Mouse (Mus musculus) hindbrain, embryonic 11.5 days (tissue): ENCODE measurements around the gene Gm10961. TPM values are rescaled to one million over a fixed set of nuclear protein-coding genes. Genes with fewer than 3 reads are reported as not detected.

Experiments
- ATAC-seq: fragments of 200-750 bp; cut with Nextera tagmentation; 2 replicates; pipeline ENCODE4 v1.8.0; 2017; ENCODE audit warnings: mild to moderate bottlenecking, moderate TSS enrichment, moderate library complexity; ENCODE audit not compliant: low FRiP score
- DNase-seq: peaks from one replicate; pipeline ENCODE4 v3.0.0-alpha.2; 2015; ENCODE audit warnings: low spot score
- H3K27ac ChIP-seq: fragments of 300-500 bp; sonication (generic); 2 replicates; pipeline ENCODE4 v1.5.1; 2014; ENCODE audit warnings: mild to moderate bottlenecking, low read depth, low read length
- H3K27me3 ChIP-seq: fragments of 300-500 bp; sonication (generic); 2 replicates; pipeline ENCODE4 v1.6.1; 2014; ENCODE audit warnings: mild to moderate bottlenecking, low read length, moderate library complexity, mixed read lengths; ENCODE audit not compliant: control insufficient read depth, insufficient read depth
- H3K36me3 ChIP-seq: fragments of 300-500 bp; sonication (generic); 2 replicates; pipeline ENCODE4 v1.6.1; 2014; ENCODE audit warnings: mild to moderate bottlenecking, low read length, moderate library complexity, mixed read lengths; ENCODE audit not compliant: control insufficient read depth, insufficient read depth
- H3K4me1 ChIP-seq: fragments of 300-500 bp; sonication (generic); replicated peaks from 2 replicates; pipeline ENCODE4 v1.6.1; 2014; ENCODE audit warnings: low read length, mixed read lengths; ENCODE audit not compliant: control insufficient read depth, insufficient read depth
- H3K4me2 ChIP-seq: fragments of 300-500 bp; sonication (generic); replicated peaks from 2 replicates; pipeline ENCODE4 v1.6.1; 2014; ENCODE audit warnings: mild to moderate bottlenecking, low read depth, low read length
- H3K4me3 ChIP-seq: fragments of 300-500 bp; sonication (generic); 2 replicates; pipeline ENCODE4 v1.5.1; 2014; ENCODE audit warnings: low read depth, low read length
- H3K9ac ChIP-seq: fragments of 300-500 bp; sonication (generic); 2 replicates; pipeline ENCODE4 v1.6.1; 2014; ENCODE audit warnings: low read depth, low read length
- H3K9me3 ChIP-seq: fragments of 300-500 bp; sonication (generic); 2 replicates; pipeline ENCODE4 v1.6.1; 2016; ENCODE audit warnings: low read length; ENCODE audit not compliant: control insufficient read depth
- WGBS: fragments of 180-500 bp; shearing (Covaris S2); extraction: QIAGEN DNeasy Blood & Tissue Kit; methylation state at CpG from one replicate; pipeline ENCODE4 v1.1.7; 2014; 5-methylcytosine and 5-hydroxymethylcytosine counted together
- polyA plus RNA-seq: library from polyadenylated mRNA; unstranded; fragments of >200 nt; fragmentation: Nextera tagmentation; extraction: Ambion mirVana; gene quantifications from 2 replicates; pipeline ENCODE4 v1.2.1, GENCODE M21; 2014

Gene Gm10961
- polyA plus RNA-seq, 1 experiment from 2014 or later: not detected

DNA sequence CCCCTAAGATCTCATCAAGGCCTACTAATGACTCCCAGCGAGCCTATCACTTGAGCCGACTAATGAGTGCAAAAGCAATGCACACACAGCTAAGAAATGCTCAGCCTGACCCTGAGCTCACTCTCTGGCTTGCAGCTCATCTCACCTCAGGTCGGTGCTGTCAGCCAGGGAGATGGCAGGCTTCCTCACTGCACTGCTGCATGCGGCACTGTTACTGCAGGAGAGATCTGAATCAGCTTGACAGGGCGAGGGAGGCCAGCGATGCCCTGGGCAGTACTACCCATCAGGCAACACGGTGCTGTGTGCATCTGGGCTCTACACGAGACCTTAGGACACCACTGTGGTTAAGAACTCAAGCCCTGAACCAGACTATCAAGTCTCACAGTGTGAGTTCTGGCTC is 5.6 kb upstream of the Gm10961 start:
- Histone ChIP-seq H3K9ac (no peak overlapping the region), H3K4me3 (no peak overlapping the region), H3K27me3 (no peaks in the 10 kb centered on the region), H3K9me3 (no peaks in the 10 kb centered on the region), H3K4me1 (no peaks in the 10 kb centered on the region), H3K27ac (no peak overlapping the region), H3K36me3 (peaks cover 31% of the 10 kb centered on the region), H3K4me2 (no peak overlapping the region)
- DNase-seq (no peak), ATAC-seq (no peak)
- 94% methylated on average over 8 of the region's 8 CpGs for WGBS

DNA sequence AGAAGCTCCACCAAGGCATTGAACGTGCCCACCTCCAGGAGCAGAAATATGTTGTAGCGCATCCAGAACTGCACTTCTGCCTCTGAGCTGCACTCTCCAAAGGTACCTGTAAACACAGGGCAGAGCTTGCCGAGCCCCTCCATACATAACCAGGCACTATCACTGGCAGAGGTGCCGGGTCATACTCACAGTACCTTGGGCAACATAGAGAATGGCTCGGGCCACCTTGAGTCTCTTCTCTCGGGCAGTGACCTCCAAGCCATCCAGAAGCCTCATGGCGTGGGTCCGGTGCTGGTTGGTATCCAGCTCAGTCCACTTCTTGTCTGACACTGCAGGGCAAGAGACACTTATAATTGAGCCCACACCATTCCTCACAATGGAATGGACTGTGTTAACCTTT is 4.4 kb upstream of the Gm10961 start:
- WGBS: 96% methylated on average over 8 of the region's 8 CpGs
- no peak overlapping the region for H3K4me2 ChIP-seq
- H3K4me3 ChIP-seq: no peak overlapping the region
- ATAC-seq: no peak
- DNase-seq: no peak
- H3K4me1 ChIP-seq: no peaks in the 10 kb centered on the region
- no peak overlapping the region for H3K27ac ChIP-seq
- peaks cover 25% of the 10 kb centered on the region for H3K36me3 ChIP-seq
- H3K9me3 ChIP-seq: no peaks in the 10 kb centered on the region
- H3K27me3 ChIP-seq: no peaks in the 10 kb centered on the region
- no peak overlapping the region for H3K9ac ChIP-seq

DNA sequence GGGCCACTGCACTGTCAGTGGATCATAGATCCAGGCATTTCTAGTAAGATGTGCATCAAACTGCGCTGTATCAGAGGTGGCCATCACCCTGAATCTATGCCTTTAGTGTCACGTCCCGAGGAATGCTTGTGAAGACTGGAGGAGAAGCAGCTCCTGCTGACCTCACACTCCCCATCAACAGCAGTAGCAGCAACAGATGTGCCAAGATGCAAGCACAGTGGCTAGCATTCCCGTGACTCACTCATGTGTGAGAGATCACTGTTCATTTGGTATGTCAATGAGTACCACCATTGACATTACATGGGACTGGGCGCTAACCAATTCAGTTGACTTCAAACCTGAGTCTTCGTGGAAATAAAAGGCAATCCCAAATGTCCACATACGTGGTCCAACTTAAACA is 3.5 kb upstream of the Gm10961 start:
- ATAC-seq (no peak), DNase-seq (no peak)
- Histone ChIP-seq H3K4me2 (no peak overlapping the region), H3K4me1 (no peaks in the 10 kb centered on the region), H3K36me3 (peaks cover 23% of the 10 kb centered on the region), H3K4me3 (no peak overlapping the region), H3K9me3 (no peaks in the 10 kb centered on the region), H3K27ac (no peak overlapping the region), H3K27me3 (no peaks in the 10 kb centered on the region), H3K9ac (no peak overlapping the region)
- WGBS: 90% methylated on average over 7 of the region's 7 CpGs

DNA sequence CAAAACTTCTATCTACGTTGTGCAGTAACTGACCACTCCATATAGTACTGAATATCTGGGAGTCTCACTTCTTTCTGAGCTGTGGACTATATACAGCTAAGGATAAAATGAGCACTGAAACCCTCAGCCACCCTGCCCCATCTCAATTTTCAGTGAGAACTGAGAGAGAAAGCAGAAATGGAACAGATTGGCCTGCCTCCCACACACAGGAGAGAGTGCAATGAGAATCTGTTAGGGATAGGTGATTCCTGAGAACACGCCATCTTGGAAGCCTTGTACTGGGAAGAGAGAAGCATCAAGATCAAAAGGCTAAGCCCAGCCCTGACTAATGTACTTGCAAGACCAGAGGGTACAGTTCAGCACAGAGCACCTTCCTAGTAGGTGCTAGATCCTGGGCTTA is 2.6 kb upstream of the Gm10961 start:
- ATAC-seq: no peak
- WGBS: 94% methylated on average over 2 of the region's 2 CpGs
- no peak overlapping the region for H3K4me2 ChIP-seq
- H3K27ac ChIP-seq: no peak overlapping the region
- H3K27me3 ChIP-seq: no peaks in the 10 kb centered on the region
- peaks cover 20% of the 10 kb centered on the region for H3K36me3 ChIP-seq
- no peak for DNase-seq
- H3K9me3 ChIP-seq: no peaks in the 10 kb centered on the region
- no peak overlapping the region for H3K4me3 ChIP-seq
- H3K4me1 ChIP-seq: no peaks in the 10 kb centered on the region
- no peak overlapping the region for H3K9ac ChIP-seq

DNA sequence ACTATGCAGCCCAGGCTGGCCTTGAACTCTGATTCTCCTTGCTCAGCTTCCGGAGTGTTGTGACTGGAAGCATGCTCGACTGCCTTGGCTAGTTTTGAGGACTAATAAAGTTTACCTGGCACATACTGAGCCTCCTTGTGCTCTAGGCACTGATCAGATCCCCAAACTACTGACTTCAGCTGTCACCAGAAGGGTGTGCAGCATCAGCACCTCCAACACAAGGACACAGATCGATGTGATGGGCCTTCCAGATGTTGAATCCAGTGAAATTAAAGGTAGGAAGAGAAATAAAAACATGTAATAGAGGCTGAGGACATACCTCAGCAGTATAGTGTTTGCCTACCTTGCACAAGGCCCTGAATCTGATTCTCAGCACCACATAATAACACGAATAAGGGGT is 1.7 kb upstream of the Gm10961 start:
- DNase-seq (no peak), ATAC-seq (no peak)
- Histone ChIP-seq H3K9me3 (no peaks in the 10 kb centered on the region), H3K4me1 (no peaks in the 10 kb centered on the region), H3K36me3 (peaks cover 16% of the 10 kb centered on the region), H3K27me3 (no peaks in the 10 kb centered on the region), H3K4me3 (no peak overlapping the region), H3K9ac (no peak overlapping the region), H3K27ac (no peak overlapping the region), H3K4me2 (no peak overlapping the region)
- WGBS: 95% methylated on average over 4 of the region's 4 CpGs

DNA sequence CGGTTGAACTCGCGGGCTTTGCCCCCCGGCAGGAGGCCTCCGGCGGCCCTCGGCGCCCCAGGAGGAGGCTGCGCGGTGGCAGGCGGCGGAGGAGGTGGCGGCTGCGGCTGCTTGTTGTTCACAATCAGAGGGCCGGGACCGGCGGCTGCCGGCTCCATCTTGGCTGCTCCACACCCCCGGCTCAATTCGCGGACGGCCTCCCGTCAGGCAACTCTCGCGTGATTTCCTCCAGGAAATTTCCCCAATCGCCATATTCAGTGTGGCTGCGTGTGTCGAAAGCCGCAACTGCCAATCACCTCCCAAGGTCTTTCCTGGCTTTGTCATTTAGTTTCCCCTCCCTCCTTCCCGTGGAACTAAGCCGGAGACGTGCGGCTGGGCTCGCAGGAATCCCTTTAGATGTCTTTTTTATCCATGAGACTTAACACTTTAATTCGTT is 419 bp downstream of the Gm10961 start, which contains the start of gene Strip1:
Gene Strip1 (minus strand): TSS at position 172 of the 436 bp plus-strand sequence.
- peak; percentile 96 for ATAC-seq
- 0% methylated on average over 35 of the region's 35 CpGs for WGBS
- peaks cover 4% of the 10 kb centered on the region for H3K36me3 ChIP-seq
- H3K27me3 ChIP-seq: no peaks in the 10 kb centered on the region
- H3K9ac ChIP-seq: peak within 1 kb of the TSS; percentile 98
- H3K4me3 ChIP-seq: peak within 1 kb of the TSS; percentile 98
- peak within 1 kb of the TSS; percentile 93 for H3K27ac ChIP-seq
- DNase-seq: peak; percentile 94
- no peaks in the 10 kb centered on the region for H3K9me3 ChIP-seq
- H3K4me2 ChIP-seq: peak within 1 kb of the TSS; percentile 73
- H3K4me1 ChIP-seq: no peaks in the 10 kb centered on the region

DNA sequence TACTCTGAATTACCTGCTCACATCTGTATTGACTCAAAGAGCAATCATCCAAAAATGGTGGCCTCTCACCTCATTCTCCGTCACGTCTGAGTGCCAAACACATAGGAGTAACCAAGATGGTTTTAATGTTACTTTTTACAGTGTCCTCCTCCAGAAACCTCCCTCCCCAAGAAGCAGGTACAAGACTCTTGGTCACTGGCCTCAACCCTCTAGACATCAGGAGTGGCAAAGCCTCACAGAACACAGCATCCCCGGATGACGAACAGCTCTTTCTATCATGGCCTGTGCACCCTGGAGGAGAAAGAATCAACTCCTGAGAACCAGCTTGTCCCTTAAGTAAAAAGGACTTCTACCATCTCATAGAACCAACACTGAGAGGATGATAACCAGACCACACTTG is 1.7 kb downstream of the Gm10961 start:
- ATAC-seq: no peak
- H3K4me3 ChIP-seq: no peak overlapping the region
- no peak overlapping the region for H3K27ac ChIP-seq
- no peaks in the 10 kb centered on the region for H3K4me1 ChIP-seq
- WGBS: 89% methylated on average over 4 of the region's 4 CpGs
- H3K36me3 ChIP-seq: no peaks in the 10 kb centered on the region
- no peak overlapping the region for H3K9ac ChIP-seq
- no peaks in the 10 kb centered on the region for H3K27me3 ChIP-seq
- no peaks in the 10 kb centered on the region for H3K9me3 ChIP-seq
- no peak overlapping the region for H3K4me2 ChIP-seq
- no peak for DNase-seq

DNA sequence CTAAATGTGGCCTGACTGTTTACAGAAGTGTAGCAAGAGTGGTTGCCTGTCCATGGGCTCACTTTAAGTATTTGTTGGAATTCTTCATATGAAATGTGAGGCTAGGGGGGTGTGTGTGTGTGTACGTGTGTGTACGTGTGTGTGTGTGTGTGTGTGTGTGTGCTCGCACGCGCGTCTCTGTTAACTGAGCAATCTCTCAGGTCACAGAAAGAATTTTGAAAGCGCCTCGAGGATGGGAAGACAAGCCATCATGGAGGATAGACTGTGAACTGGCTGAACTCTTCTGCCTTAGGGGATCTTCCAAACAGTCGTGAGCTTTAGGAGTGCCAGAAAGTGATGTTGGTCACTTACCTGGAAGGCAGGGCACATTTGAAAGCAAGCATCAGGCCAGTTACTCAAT is 2.8 kb downstream of the Gm10961 start:
- no peaks in the 10 kb centered on the region for H3K27me3 ChIP-seq
- ATAC-seq (no peak), DNase-seq (no peak)
- no peaks in the 10 kb centered on the region for H3K9me3 ChIP-seq
- no peak overlapping the region for H3K4me2 ChIP-seq
- H3K36me3 ChIP-seq: no peaks in the 10 kb centered on the region
- 88% methylated on average over 9 of the region's 9 CpGs for WGBS
- no peak overlapping the region for H3K4me3 ChIP-seq
- no peak overlapping the region for H3K27ac ChIP-seq
- H3K9ac ChIP-seq: no peak overlapping the region
- H3K4me1 ChIP-seq: no peaks in the 10 kb centered on the region

DNA sequence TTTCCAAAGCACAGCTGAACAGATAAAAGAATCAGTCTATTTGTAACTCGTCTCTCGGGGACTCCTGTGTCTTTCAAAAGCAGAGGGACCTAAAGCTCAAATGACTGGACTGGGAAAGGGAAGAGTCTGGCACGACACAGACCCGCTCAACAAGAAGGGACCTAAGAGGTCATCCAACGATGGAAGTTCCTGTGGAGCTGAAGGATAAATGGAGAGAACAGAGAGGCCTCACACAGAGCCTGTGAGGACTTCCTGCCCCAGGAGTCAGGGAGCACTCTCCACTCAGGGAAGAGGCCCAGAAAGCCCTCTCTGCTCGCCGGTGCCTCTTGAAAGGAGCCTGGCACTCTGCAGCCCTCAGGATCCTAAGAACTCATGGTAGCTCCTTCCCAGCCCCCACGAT is 4.7 kb downstream of the Gm10961 start:
- WGBS: 64% methylated on average over 8 of the region's 8 CpGs
- Histone ChIP-seq H3K36me3 (no peaks in the 10 kb centered on the region), H3K27me3 (no peaks in the 10 kb centered on the region), H3K4me1 (no peaks in the 10 kb centered on the region), H3K4me3 (no peak overlapping the region), H3K9me3 (no peaks in the 10 kb centered on the region), H3K27ac (no peak overlapping the region), H3K9ac (no peak overlapping the region), H3K4me2 (no peak overlapping the region)
- DNase-seq: no peak
- ATAC-seq: no peak
